Mouse (Mus musculus) testis, adult 2 months (tissue): ENCODE results near the gene Mptx1. TPM values are rescaled to one million over a fixed set of nuclear protein-coding genes. Genes with fewer than 3 reads are reported as not detected.
"Not testable (repeated sequence)": the region's sequence is repeated elsewhere in the genome, so short reads cannot be mapped to it uniquely, and the experiment has no call there.

ENCODE experiments used
- H3K27ac ChIP-seq: fragments of 200-500 bp; 2 replicates; pipeline ENCODE4 v1.5.1; 2012; ENCODE audit warnings: low read depth, low read length; ENCODE audit not compliant: control insufficient read depth, insufficient read depth
- H3K27me3 ChIP-seq: fragments of 200-500 bp; 2 replicates; pipeline ENCODE4 v1.6.1; 2012; ENCODE audit warnings: mild to moderate bottlenecking, low read length, moderate library complexity; ENCODE audit not compliant: control insufficient read depth, insufficient read depth
- H3K36me3 ChIP-seq: fragments of 200-500 bp; 2 replicates; pipeline ENCODE4 v1.6.1; 2012; ENCODE audit warnings: mild to moderate bottlenecking, low read length; ENCODE audit not compliant: control insufficient read depth, insufficient read depth
- H3K4me1 ChIP-seq: fragments of 200-500 bp; 2 replicates; pipeline ENCODE4 v1.6.1; 2012; ENCODE audit warnings: low read length; ENCODE audit not compliant: control insufficient read depth, insufficient read depth
- H3K4me3 ChIP-seq: fragments of 200-500 bp; 2 replicates; pipeline ENCODE4 v1.5.1; 2012; ENCODE audit warnings: low read depth, mild to moderate bottlenecking, low read length, moderate library complexity, mixed read lengths; ENCODE audit not compliant: control insufficient read depth
- CTCF ChIP-seq: fragments of 200-500 bp; IDR thresholded peaks from 2 replicates; pipeline ENCODE4 v1.5.1; 2012; ENCODE audit warnings: low read depth, mild to moderate bottlenecking, inconsistent platforms, low read length, moderate library complexity; ENCODE audit not compliant: control insufficient read depth, insufficient read depth, insufficient replicate concordance
- POLR2A ChIP-seq: fragments of 200-500 bp; IDR thresholded peaks from 2 replicates; pipeline ENCODE4 v1.6.1; 2012; ENCODE audit warnings: low read depth, mild to moderate bottlenecking, inconsistent platforms, low read length, moderate library complexity; ENCODE audit not compliant: control insufficient read depth
- polyA plus RNA-seq: library from polyadenylated mRNA; depleted of rRNA; stranded (reverse); fragments of >200 nt; gene quantifications from 2 replicates; pipeline ENCODE4 v1.2.3, GENCODE M21; 2012; rRNA removed

The Mptx1 gene
- polyA plus RNA-seq = not detected in 2 replicates

GRCm38 (mm10) chr1:174330218-174330617, at the start of gene Mptx1:
TSS of gene Mptx1 (plus strand) at chr1:174330518.
- no peaks in the 10 kb centered on the region for H3K4me1 ChIP-seq
- no peak within 1 kb of the TSS for H3K4me3 ChIP-seq
- no peaks in the 10 kb centered on the region for H3K27me3 ChIP-seq
- TF ChIP-seq CTCF (no peak), POLR2A (no peak)
- no peak within 1 kb of the TSS for H3K27ac ChIP-seq
- H3K36me3 ChIP-seq = no peaks in the 10 kb centered on the region

GRCm38 (mm10) chr1:174303162-174303561, 27.2 kb upstream of the Mptx1 start:
- no peaks in the 10 kb centered on the region for H3K27me3 ChIP-seq

GRCm38 (mm10) chr1:174317308-174317707, 13.0 kb upstream of the Mptx1 start:
- no peaks in the 10 kb centered on the region for H3K27me3 ChIP-seq
- no peaks in the 10 kb centered on the region for H3K36me3 ChIP-seq
- no peak overlapping the region for H3K4me3 ChIP-seq
- TF ChIP-seq CTCF (no peak), POLR2A (no peak)
- 0 out of 2 replicates have a peak, but pooled peaks cover 2% of the 10 kb centered on the region for H3K4me1 ChIP-seq
- no peak overlapping the region for H3K27ac ChIP-seq

More at GRCm38 (mm10) chr1:174303162-174303561, 27.2 kb upstream of the Mptx1 start:
- Histone ChIP-seq H3K4me3 (no peak overlapping the region), H3K4me1 (no peaks in the 10 kb centered on the region), H3K27ac (no peak overlapping the region), H3K36me3 (no peaks in the 10 kb centered on the region)
- no peak for TF ChIP-seq POLR2A
- TF ChIP-seq CTCF = no peak

GRCm38 (mm10) chr1:174353636-174354035, 23.3 kb downstream of the Mptx1 start:
- not testable (repeated sequence) for H3K36me3 ChIP-seq, H3K4me3 ChIP-seq, H3K27me3 ChIP-seq, H3K4me1 ChIP-seq, H3K27ac ChIP-seq

GRCm38 (mm10) chr1:174354640-174355039, 24.3 kb downstream of the Mptx1 start:
- no peak overlapping the region for H3K27ac ChIP-seq
- TF ChIP-seq CTCF = no peak
- TF ChIP-seq POLR2A = no peak
- no peaks in the 10 kb centered on the region for H3K27me3 ChIP-seq
- no peak overlapping the region for H3K4me3 ChIP-seq
- no peaks in the 10 kb centered on the region for H3K36me3 ChIP-seq
- no peaks in the 10 kb centered on the region for H3K4me1 ChIP-seq

- TF ChIP-seq CTCF = no peak
- TF ChIP-seq POLR2A = no peak
- Histone ChIP-seq H3K4me3 (no peak within 1 kb of the TSS), H3K27me3 (no peaks in the 10 kb centered on the region), H3K36me3 (no peaks in the 10 kb centered on the region), H3K4me1 (no peaks in the 10 kb centered on the region), H3K27ac (no peak within 1 kb of the TSS)
Measured at GRCm38 (mm10) chr1:174364882-174365451, 34.6 kb downstream of the Mptx1 start, which contains the start of gene Olfr417. TSS of gene Olfr417 (plus strand) at chr1:174365122.

GRCm38 (mm10) chr1:174373799-174374198, 43.5 kb downstream of the Mptx1 start:
- H3K36me3 ChIP-seq = no peaks in the 10 kb centered on the region
- TF ChIP-seq POLR2A (no peak), CTCF (no peak)
- no peaks in the 10 kb centered on the region for H3K4me1 ChIP-seq
- no peaks in the 10 kb centered on the region for H3K27me3 ChIP-seq
- no peak overlapping the region for H3K27ac ChIP-seq
- H3K4me3 ChIP-seq = no peak overlapping the region

Other genes starting within 250 kb of the Mptx1 start
- gene Olfr429, start 246.2 kb upstream of the Mptx1 start, polyA plus RNA-seq = not detected in 2 replicates
- gene Olfr427, start 233.6 kb upstream of the Mptx1 start, polyA plus RNA-seq = not detected in 2 replicates
- gene Olfr231, start 209.4 kb upstream of the Mptx1 start, polyA plus RNA-seq = 0.12 TPM in 1 of 2 replicates, not detected in the other
- not detected in 2 replicates for gene Olfr424, start 199.0 kb upstream of the Mptx1 start, polyA plus RNA-seq
- gene Olfr420, start 174.9 kb upstream of the Mptx1 start, polyA plus RNA-seq = not detected in 2 replicates
- gene Spta1, start 157.7 kb upstream of the Mptx1 start, polyA plus RNA-seq = 4.4 and 5.2 TPM in 2 replicates
- not detected in 2 replicates for gene Olfr419, start 78.5 kb upstream of the Mptx1 start, polyA plus RNA-seq
- not detected in 2 replicates for gene Olfr417, start 34.6 kb downstream of the Mptx1 start, polyA plus RNA-seq
- not detected in 2 replicates for gene Olfr248, start 60.5 kb downstream of the Mptx1 start, polyA plus RNA-seq
- not detected in 2 replicates for gene Olfr414, start 93.5 kb downstream of the Mptx1 start, polyA plus RNA-seq
- not detected in 2 replicates for gene Olfr220, start 111.6 kb downstream of the Mptx1 start, polyA plus RNA-seq
- gene Fmn2, start 171.3 kb downstream of the Mptx1 start, polyA plus RNA-seq = 3.0 and 5.5 TPM in 2 replicates